Mouse (Mus musculus) midbrain, embryonic 14.5 days (tissue): Measurements from ENCODE around the gene Cd93. TPM values are rescaled to one million over a fixed set of nuclear protein-coding genes. Genes with fewer than 3 reads are reported as not detected.

Experiments
- ATAC-seq: fragments of 200-750 bp; cut with Nextera tagmentation; 2 replicates; pipeline ENCODE4 v1.8.0; 2017; ENCODE audit warnings: moderate number of reproducible peaks, moderate library complexity; ENCODE audit not compliant: low FRiP score, low TSS enrichment
- DNase-seq: peaks from one replicate; pipeline ENCODE4 v3.0.0-alpha.2; 2015
- H3K27ac ChIP-seq: fragments of 300-500 bp; sonication (generic); replicated peaks from 2 replicates; pipeline ENCODE4 v1.5.1; 2014; ENCODE audit warnings: mild to moderate bottlenecking, low read depth, low read length, moderate library complexity
- H3K27me3 ChIP-seq: fragments of 300-500 bp; sonication (generic); 2 replicates; pipeline ENCODE4 v1.6.1; 2014; ENCODE audit warnings: low read length, control low read depth, mixed read lengths; ENCODE audit not compliant: control insufficient read depth, insufficient read depth
- H3K36me3 ChIP-seq: fragments of 300-500 bp; sonication (generic); 2 replicates; pipeline ENCODE4 v1.6.1; 2014; ENCODE audit warnings: low read length, control low read depth; ENCODE audit not compliant: control insufficient read depth, insufficient read depth
- H3K4me1 ChIP-seq: fragments of 300-500 bp; sonication (generic); 2 replicates; pipeline ENCODE4 v1.6.1; 2014; ENCODE audit warnings: mild to moderate bottlenecking, antibody characterized with exemption, low read length, control low read depth; ENCODE audit not compliant: control insufficient read depth, insufficient read depth
- H3K4me2 ChIP-seq: fragments of 300-500 bp; sonication (generic); 2 replicates; pipeline ENCODE4 v1.6.1; 2014; ENCODE audit warnings: mild to moderate bottlenecking, low read length, moderate library complexity
- H3K4me3 ChIP-seq: fragments of 300-500 bp; sonication (generic); replicated peaks from 2 replicates; pipeline ENCODE4 v1.5.1; 2014; ENCODE audit warnings: low read depth, low read length
- H3K9ac ChIP-seq: fragments of 300-500 bp; sonication (generic); replicated peaks from 2 replicates; pipeline ENCODE4 v1.6.1; 2014; ENCODE audit warnings: mild to moderate bottlenecking, low read length, moderate library complexity
- H3K9me3 ChIP-seq: fragments of 300-500 bp; sonication (generic); 2 replicates; pipeline ENCODE4 v1.6.1; 2016; ENCODE audit warnings: low read length, control low read depth, mixed read lengths; ENCODE audit not compliant: control insufficient read depth
- WGBS: fragments of 180-500 bp; shearing (Covaris S2); extraction: QIAGEN DNeasy Blood & Tissue Kit; methylation state at CpG from one replicate; pipeline ENCODE4 v1.1.7; 2014; 5-methylcytosine and 5-hydroxymethylcytosine counted together
- polyA plus RNA-seq: library from polyadenylated mRNA; unstranded; fragments of >200 nt; fragmentation: Nextera tagmentation; extraction: Ambion mirVana; gene quantifications from 2 replicates; pipeline ENCODE4 v1.2.1, GENCODE M21; 2014

Cd93 gene
- polyA plus RNA-seq, 1 experiment from 2014 or later: 8.8 TPM

- no peak overlapping the region for H3K9ac ChIP-seq
- H3K27me3 ChIP-seq: no peaks in the 10 kb centered on the region
- DNase-seq: no peak
- H3K4me2 ChIP-seq: no peak overlapping the region
- WGBS: 92% methylated on average over 5 of the region's 5 CpGs
- H3K4me3 ChIP-seq: no peak overlapping the region
- H3K9me3 ChIP-seq: no peaks in the 10 kb centered on the region
- H3K27ac ChIP-seq: no peak overlapping the region
- H3K36me3 ChIP-seq: no peaks in the 10 kb centered on the region
- ATAC-seq: no peak
- no peaks in the 10 kb centered on the region for H3K4me1 ChIP-seq
These were observed 32.6 kb upstream of the Cd93 start for GRCm38 (mm10) chr2:148475879-148476495.

DNA sequence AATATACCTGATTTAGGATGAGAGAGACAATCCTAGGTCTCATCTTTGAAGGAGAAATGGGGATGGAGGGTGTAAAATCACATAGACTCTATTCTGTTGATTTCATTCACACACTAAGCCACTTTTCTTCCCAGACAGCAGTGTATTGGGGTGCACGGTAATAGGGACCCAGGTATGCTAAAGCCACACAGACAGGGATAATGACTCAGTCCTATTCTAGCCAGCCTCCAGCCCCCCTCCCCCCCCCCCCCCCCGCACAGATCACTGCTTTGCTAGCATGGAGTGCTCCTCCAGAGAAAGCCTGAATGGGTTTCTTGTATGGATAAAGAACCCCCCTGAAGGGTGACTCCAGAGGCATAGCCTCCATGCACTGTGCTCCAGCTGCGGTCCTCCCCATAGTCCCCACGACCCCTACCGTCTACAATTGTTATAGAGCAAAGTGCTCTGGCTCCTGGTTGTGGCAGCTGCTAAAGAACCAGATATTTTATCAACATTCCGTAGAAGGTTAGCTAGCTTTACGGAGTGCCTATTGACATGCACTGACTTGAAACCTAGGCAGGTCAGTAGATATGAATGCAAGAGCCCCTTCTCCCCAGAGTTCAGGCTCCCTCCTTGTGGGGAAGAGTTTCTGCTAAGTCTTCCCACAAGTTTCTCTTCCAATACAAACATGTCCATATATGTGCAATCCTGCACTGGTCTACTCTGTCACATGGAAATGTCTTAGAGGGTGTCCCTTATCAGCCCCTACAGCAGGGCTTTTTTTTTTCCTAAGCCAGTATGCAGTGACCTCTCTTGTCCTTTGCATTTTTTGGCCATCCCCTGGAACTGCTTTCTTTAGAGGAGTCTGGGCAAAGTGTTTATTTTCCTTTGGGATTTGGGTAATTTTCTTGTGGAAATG, 26.2 kb upstream of the Cd93 start:
- H3K36me3 ChIP-seq: no peaks in the 10 kb centered on the region
- H3K9ac ChIP-seq: no peak overlapping the region
- ATAC-seq (no peak), DNase-seq (no peak)
- 38% methylated on average over 6 of the region's 7 CpGs for WGBS
- no peaks in the 10 kb centered on the region for H3K9me3 ChIP-seq
- H3K27me3 ChIP-seq: no peaks in the 10 kb centered on the region
- no peak overlapping the region for H3K4me2 ChIP-seq
- no peak overlapping the region for H3K4me3 ChIP-seq
- no peak overlapping the region for H3K27ac ChIP-seq
- H3K4me1 ChIP-seq: no peaks in the 10 kb centered on the region

- ATAC-seq (no peak), DNase-seq (no peak)
- no peak overlapping the region for H3K4me3 ChIP-seq
- no peaks in the 10 kb centered on the region for H3K27me3 ChIP-seq
- H3K9me3 ChIP-seq: no peaks in the 10 kb centered on the region
- no peak overlapping the region for H3K9ac ChIP-seq
- H3K4me2 ChIP-seq: no peak overlapping the region
- no peaks in the 10 kb centered on the region for H3K4me1 ChIP-seq
- H3K36me3 ChIP-seq: no peaks in the 10 kb centered on the region
- WGBS: 76% methylated on average over 3 of the region's 3 CpGs
- no peak overlapping the region for H3K27ac ChIP-seq
These were observed 24.6 kb upstream of the Cd93 start for GRCm38 (mm10) chr2:148467921-148468440.

DNA sequence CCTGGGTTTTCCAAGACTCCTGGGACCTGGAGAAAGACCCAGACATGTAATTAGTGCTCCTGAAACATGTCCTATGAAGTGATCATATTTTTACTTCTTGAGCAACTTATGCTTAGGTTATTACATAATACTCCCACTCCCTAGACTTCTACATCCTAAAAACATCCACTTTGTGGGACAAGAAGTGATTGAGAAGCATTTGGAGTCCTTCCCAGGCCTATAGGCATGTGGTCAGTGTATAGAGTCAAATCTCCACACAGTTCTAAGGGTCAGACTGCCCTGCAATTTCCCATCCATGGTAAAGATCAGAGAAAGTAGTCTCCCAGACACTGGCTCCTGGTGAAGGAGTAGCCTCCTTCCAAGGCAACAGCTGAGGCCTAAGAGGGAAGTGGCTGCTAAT, 12.0 kb upstream of the Cd93 start:
- no peak for ATAC-seq
- Histone ChIP-seq H3K4me3 (no peak overlapping the region), H3K27me3 (no peaks in the 10 kb centered on the region)

GRCm38 (mm10) chr2:148454014-148454542, 10.7 kb upstream of the Cd93 start:
- Histone ChIP-seq H3K4me2 (no peak overlapping the region), H3K27ac (no peak overlapping the region), H3K4me1 (no peaks in the 10 kb centered on the region), H3K27me3 (no peaks in the 10 kb centered on the region), H3K4me3 (no peak overlapping the region), H3K9ac (no peak overlapping the region), H3K36me3 (no peaks in the 10 kb centered on the region), H3K9me3 (no peaks in the 10 kb centered on the region)
- 89% methylated on average over 4 of the region's 4 CpGs for WGBS
- ATAC-seq (no peak), DNase-seq (no peak)

More for the DNA sequence above, 12.0 kb upstream of the Cd93 start:
- no peak for DNase-seq
- Histone ChIP-seq H3K9ac (no peak overlapping the region), H3K36me3 (no peaks in the 10 kb centered on the region), H3K27ac (no peak overlapping the region), H3K4me2 (no peak overlapping the region), H3K9me3 (no peaks in the 10 kb centered on the region), H3K4me1 (no peaks in the 10 kb centered on the region)

- Histone ChIP-seq H3K27me3 (no peaks in the 10 kb centered on the region), H3K27ac (no peak overlapping the region), H3K4me3 (no peak overlapping the region), H3K36me3 (no peaks in the 10 kb centered on the region), H3K4me1 (no peaks in the 10 kb centered on the region), H3K9me3 (no peaks in the 10 kb centered on the region), H3K9ac (no peak overlapping the region), H3K4me2 (no peak overlapping the region)
- ATAC-seq (no peak), DNase-seq (no peak)
- WGBS: 90% methylated on average over 3 of the region's 3 CpGs
These were observed 9.7 kb upstream of the Cd93 start for GRCm38 (mm10) chr2:148453061-148453460.

DNA sequence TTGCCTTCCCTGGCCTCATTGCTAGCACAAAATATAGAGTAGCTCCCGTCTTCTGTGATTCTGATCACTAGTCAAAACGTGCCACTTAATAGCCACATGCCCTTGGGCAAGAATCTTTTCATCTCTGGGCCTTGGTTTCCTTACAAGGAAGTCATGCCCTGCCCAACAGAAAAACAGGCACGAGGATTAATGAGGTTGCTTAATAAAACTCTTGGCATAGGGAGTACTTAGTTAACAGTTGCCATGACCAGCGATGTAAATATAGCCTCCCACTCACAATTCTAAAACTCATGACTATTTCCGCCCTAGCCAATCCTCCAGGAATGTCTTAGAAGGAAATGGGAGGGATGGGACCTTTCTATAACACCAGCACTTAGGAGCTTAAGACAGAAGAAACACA, 8.1 kb upstream of the Cd93 start:
- Histone ChIP-seq H3K9me3 (no peaks in the 10 kb centered on the region), H3K27me3 (no peaks in the 10 kb centered on the region), H3K4me3 (no peak overlapping the region), H3K4me1 (no peaks in the 10 kb centered on the region), H3K4me2 (no peak overlapping the region), H3K9ac (no peak overlapping the region), H3K36me3 (no peaks in the 10 kb centered on the region), H3K27ac (no peak overlapping the region)
- 81% methylated on average over 5 of the region's 5 CpGs for WGBS
- ATAC-seq (no peak), DNase-seq (no peak)

GRCm38 (mm10) chr2:148450616-148451015, 7.3 kb upstream of the Cd93 start:
- Histone ChIP-seq H3K27me3 (no peaks in the 10 kb centered on the region), H3K9me3 (no peaks in the 10 kb centered on the region), H3K36me3 (no peaks in the 10 kb centered on the region), H3K9ac (no peak overlapping the region), H3K4me3 (no peak overlapping the region), H3K4me2 (no peak overlapping the region), H3K4me1 (no peaks in the 10 kb centered on the region), H3K27ac (no peak overlapping the region)
- whole genome bisulfite sequencing: 87% methylated on average over 5 of the region's 5 CpGs
- DNase-seq: no peak
- ATAC-seq: no peak
